Mouse (Mus musculus): ENCODE results near the gene Caskin1.

DNA sequence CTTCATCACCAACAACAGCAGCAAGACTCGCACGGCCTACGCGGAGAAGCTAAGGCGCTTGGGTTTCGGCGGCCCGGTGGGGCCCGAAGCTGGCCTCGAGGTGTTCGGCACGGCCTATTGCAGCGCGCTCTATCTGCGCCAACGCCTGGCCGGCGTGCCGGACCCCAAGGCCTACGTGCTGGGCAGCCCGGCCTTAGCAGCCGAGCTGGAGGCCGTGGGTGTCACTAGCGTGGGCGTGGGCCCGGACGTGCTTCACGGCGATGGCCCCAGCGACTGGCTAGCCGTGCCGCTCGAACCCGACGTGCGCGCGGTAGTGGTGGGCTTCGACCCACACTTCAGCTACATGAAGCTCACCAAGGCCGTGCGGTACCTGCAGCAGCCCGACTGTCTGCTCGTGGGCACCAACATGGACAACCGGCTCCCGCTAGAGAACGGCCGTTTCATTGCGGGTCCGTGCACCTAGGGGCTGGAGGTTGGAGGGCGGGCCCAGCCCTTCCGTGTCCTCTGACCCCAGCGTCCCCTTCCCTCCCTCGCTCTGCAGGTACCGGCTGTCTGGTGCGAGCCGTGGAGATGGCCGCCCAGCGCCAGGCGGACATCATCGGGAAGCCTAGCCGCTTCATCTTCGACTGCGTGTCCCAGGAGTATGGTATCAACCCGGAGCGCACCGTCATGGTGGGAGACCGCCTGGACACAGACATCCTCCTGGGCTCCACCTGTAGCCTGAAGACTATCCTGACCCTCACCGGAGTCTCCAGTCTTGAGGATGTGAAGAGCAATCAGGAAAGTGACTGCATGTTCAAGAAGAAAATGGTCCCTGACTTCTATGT is 17.5 kb upstream of the Caskin1 start:
- no peak for TF ChIP-seq CTCF (IDR thresholded peaks at IDR 0.05; ENCODE audit: control insufficient read depth, insufficient read depth, insufficient read length)
- no peak for TF ChIP-seq CEBPB (IDR thresholded peaks at IDR 0.05; ENCODE audit: low read depth)
- no peak for TF ChIP-seq MYOG (IDR thresholded peaks at IDR 0.05; ENCODE audit: control insufficient read depth, extremely low read depth, insufficient read length)
- TF ChIP-seq MAX (IDR thresholded peaks at IDR 0.05) = peak; percentile 1

Measured in C2C12 (cell line).